Mouse (Mus musculus) lung, adult 10 weeks (tissue): ENCODE results near the gene Pomt2. TPM values are rescaled to one million over a fixed set of nuclear protein-coding genes. Genes with fewer than 3 reads are reported as not detected.

ENCODE experiments used
- polyA plus RNA-seq: library from polyadenylated mRNA; stranded (reverse); fragments of 350-450 nt; fragmentation: Illumina TruSeq; extraction: RNeasy Lipid Tissue Mini Kit (QIAGEN cat#74804); gene quantifications from one replicate; pipeline ENCODE4 v1.2.3, GENCODE M21; 2014; ENCODE audit warnings: low read depth, low replicate concordance; ENCODE audit not compliant: insufficient read depth

The Pomt2 gene
- polyA plus RNA-seq, result 6.5 TPM

GRCm38 (mm10) chr12:87147395-87148089, at the start of gene Pomt2:
Pomt2 (minus strand) TSS chr12:87147968.

DNA sequence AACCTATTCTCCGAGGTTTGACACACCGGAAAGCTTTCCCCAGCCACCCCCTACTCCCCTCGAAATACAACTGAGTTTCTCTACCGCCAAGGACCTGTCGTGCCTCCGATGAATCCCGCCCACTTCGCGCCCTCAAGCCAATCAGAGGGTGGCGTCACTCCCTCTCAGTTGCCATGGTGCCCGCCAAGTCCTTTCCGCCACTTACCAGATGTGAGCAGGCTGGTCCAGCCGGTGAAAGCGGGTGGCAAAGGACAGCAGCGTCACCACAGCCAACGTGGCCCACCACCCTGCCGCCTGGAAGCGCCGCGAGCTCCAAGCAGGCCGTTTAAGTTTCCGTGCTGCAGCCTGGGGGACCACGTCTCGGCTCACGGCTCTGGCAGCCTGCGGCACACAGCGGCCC, 802 bp downstream of the Pomt2 start, which contains the start of gene Gstz1:
Gene Gstz1, plus strand, starts transcription at position 200 of the 400 bp plus-strand sequence.

DNA sequence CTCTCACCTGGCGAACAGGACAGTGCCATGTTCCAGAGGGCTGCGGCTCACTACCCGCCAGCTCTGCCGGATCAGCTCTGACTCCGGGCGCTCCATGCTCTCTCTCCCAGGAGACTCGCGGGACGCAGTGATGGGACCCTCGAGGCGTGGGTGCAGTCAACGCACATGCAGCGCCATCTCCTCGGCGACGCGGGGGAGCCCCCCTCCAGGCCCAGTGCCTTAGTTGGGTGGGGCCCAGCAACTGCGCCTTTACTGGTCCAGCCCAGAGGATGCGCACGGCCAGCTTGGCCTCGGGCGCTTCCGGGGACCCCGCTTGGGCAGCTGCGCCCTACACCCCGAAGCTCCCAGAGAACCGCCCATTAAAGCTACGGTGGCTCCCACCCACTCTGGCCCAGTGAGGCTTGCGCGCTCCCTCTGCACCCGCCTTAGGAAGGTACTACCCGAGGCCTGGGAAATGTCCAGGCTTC, 45.6 kb downstream of the Pomt2 start, which contains the start of gene Ngb:
Gene Ngb, minus strand, starts transcription at position 375 of the 467 bp plus-strand sequence.

Other genes starting within 250 kb of the Pomt2 start
- gene Cipc, start 200.9 kb downstream of the Pomt2 start, polyA plus RNA-seq, result 8.5 TPM
- gene Zdhhc22, start 157.5 kb downstream of the Pomt2 start, polyA plus RNA-seq, result not detected
- gene Tmem63c, start 126.6 kb downstream of the Pomt2 start, polyA plus RNA-seq, result 0.07 TPM
- gene Ngb, start 45.4 kb downstream of the Pomt2 start, polyA plus RNA-seq, result 4.3 TPM
- gene Gstz1, start 803 bp downstream of the Pomt2 start, polyA plus RNA-seq, result 83.2 TPM
- gene Samd15, start 51.8 kb upstream of the Pomt2 start, polyA plus RNA-seq, result 0.29 TPM
- gene Tmed8, start 52.5 kb upstream of the Pomt2 start, polyA plus RNA-seq, result 3.5 TPM
- gene Noxred1, start 90.8 kb upstream of the Pomt2 start, polyA plus RNA-seq, result 0.63 TPM
- gene Vipas39, start 118.3 kb upstream of the Pomt2 start, polyA plus RNA-seq, result 19.3 TPM
- 116 TPM for gene Ahsa1, start 118.5 kb upstream of the Pomt2 start, polyA plus RNA-seq
- gene Ism2, start 151.7 kb upstream of the Pomt2 start, polyA plus RNA-seq, result 1.3 TPM
- 80.8 TPM for gene Sptlc2, start 240.4 kb upstream of the Pomt2 start, polyA plus RNA-seq